Mouse (Mus musculus) hindbrain, embryonic 11.5 days (tissue): ENCODE data around the gene Ndufs8. TPM values are rescaled to one million over a fixed set of nuclear protein-coding genes. Genes with fewer than 3 reads are reported as not detected.
A peak's percentile ranks its signal among the peaks of the same experiment; 100 is the strongest.

Source experiments
- ATAC-seq: fragments of 200-750 bp; cut with Nextera tagmentation; 2 replicates; pipeline ENCODE4 v1.8.0; 2017; ENCODE audit warnings: mild to moderate bottlenecking, moderate TSS enrichment, moderate library complexity; ENCODE audit not compliant: low FRiP score
- DNase-seq: peaks from one replicate; pipeline ENCODE4 v3.0.0-alpha.2; 2015; ENCODE audit warnings: low spot score
- H3K27ac ChIP-seq: fragments of 300-500 bp; sonication (generic); 2 replicates; pipeline ENCODE4 v1.5.1; 2014; ENCODE audit warnings: mild to moderate bottlenecking, low read depth, low read length
- H3K27me3 ChIP-seq: fragments of 300-500 bp; sonication (generic); 2 replicates; pipeline ENCODE4 v1.6.1; 2014; ENCODE audit warnings: mild to moderate bottlenecking, low read length, moderate library complexity, mixed read lengths; ENCODE audit not compliant: control insufficient read depth, insufficient read depth
- H3K36me3 ChIP-seq: fragments of 300-500 bp; sonication (generic); 2 replicates; pipeline ENCODE4 v1.6.1; 2014; ENCODE audit warnings: mild to moderate bottlenecking, low read length, moderate library complexity, mixed read lengths; ENCODE audit not compliant: control insufficient read depth, insufficient read depth
- H3K4me1 ChIP-seq: fragments of 300-500 bp; sonication (generic); replicated peaks from 2 replicates; pipeline ENCODE4 v1.6.1; 2014; ENCODE audit warnings: low read length, mixed read lengths; ENCODE audit not compliant: control insufficient read depth, insufficient read depth
- H3K4me2 ChIP-seq: fragments of 300-500 bp; sonication (generic); replicated peaks from 2 replicates; pipeline ENCODE4 v1.6.1; 2014; ENCODE audit warnings: mild to moderate bottlenecking, low read depth, low read length
- H3K4me3 ChIP-seq: fragments of 300-500 bp; sonication (generic); 2 replicates; pipeline ENCODE4 v1.5.1; 2014; ENCODE audit warnings: low read depth, low read length
- H3K9ac ChIP-seq: fragments of 300-500 bp; sonication (generic); 2 replicates; pipeline ENCODE4 v1.6.1; 2014; ENCODE audit warnings: low read depth, low read length
- H3K9me3 ChIP-seq: fragments of 300-500 bp; sonication (generic); 2 replicates; pipeline ENCODE4 v1.6.1; 2016; ENCODE audit warnings: low read length; ENCODE audit not compliant: control insufficient read depth
- WGBS: fragments of 180-500 bp; shearing (Covaris S2); extraction: QIAGEN DNeasy Blood & Tissue Kit; methylation state at CpG from one replicate; pipeline ENCODE4 v1.1.7; 2014; 5-methylcytosine and 5-hydroxymethylcytosine counted together
- polyA plus RNA-seq: library from polyadenylated mRNA; unstranded; fragments of >200 nt; fragmentation: Nextera tagmentation; extraction: Ambion mirVana; gene quantifications from 2 replicates; pipeline ENCODE4 v1.2.1, GENCODE M21; 2014

The Ndufs8 gene
- polyA plus RNA-seq, 1 experiment from 2014 or later: 240 TPM

- H3K4me2 ChIP-seq: no peak overlapping the region
- no peaks in the 10 kb centered on the region for H3K4me1 ChIP-seq
- H3K27me3 ChIP-seq: no peaks in the 10 kb centered on the region
- ATAC-seq (no peak), DNase-seq (no peak)
- H3K9ac ChIP-seq: no peak overlapping the region
- H3K27ac ChIP-seq: no peak overlapping the region
- H3K36me3 ChIP-seq: no peaks in the 10 kb centered on the region
- no peaks in the 10 kb centered on the region for H3K9me3 ChIP-seq
- no peak overlapping the region for H3K4me3 ChIP-seq
These were observed 41.1 kb downstream of the Ndufs8 start for GRCm38 (mm10) chr19:3871468-3871867.

DNA sequence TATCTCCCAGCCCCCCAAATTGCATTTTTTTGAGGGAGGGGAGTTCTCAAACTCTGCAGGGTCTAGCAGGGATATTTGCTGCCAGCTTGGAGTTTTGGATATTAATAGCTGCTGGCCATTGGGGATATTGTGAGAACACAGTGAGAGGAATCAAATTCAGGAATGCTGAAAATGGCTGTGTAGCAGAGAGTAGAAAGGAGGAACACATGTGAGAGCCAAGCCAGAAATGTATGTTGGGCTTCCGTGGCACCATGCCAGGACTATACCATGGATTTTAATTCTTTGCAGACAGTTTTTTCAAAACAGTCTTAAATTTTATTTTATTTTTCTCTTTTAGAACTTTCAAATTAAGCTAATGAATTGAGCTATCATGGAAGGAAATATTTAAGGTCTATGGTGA is 44.3 kb downstream of the Ndufs8 start:
- no peaks in the 10 kb centered on the region for H3K4me1 ChIP-seq
- H3K36me3 ChIP-seq: no peaks in the 10 kb centered on the region
- H3K27me3 ChIP-seq: no peaks in the 10 kb centered on the region
- DNase-seq: no peak
- H3K9me3 ChIP-seq: no peaks in the 10 kb centered on the region
- H3K4me2 ChIP-seq: no peak overlapping the region
- H3K9ac ChIP-seq: no peak overlapping the region
- WGBS: 92% methylated on average over 1 of the region's 1 CpGs
- H3K4me3 ChIP-seq: no peak overlapping the region
- ATAC-seq: no peak
- no peak overlapping the region for H3K27ac ChIP-seq

DNA sequence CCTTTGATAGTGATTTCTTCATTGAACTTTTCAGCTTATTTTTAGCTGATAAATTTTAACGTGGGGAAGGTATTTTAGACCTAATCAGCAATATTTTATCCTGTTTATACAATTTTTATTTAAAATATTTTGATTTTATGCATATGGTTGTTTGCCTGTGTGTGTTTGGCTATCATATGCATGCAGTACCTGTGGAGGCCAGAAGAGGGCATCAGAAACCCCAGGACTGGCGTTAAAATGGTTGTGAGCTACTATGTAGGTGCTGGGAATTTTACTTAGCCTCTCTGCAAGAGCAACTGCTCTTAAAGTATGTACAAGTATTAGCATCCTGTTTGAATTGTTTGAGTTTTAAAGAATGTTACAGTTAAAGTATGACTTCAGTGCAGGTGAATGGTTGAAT is 47.6 kb downstream of the Ndufs8 start:
- no peak overlapping the region for H3K27ac ChIP-seq
- no peaks in the 10 kb centered on the region for H3K36me3 ChIP-seq
- no peaks in the 10 kb centered on the region for H3K27me3 ChIP-seq
- WGBS: 85% methylated on average over 2 of the region's 2 CpGs
- H3K4me1 ChIP-seq: no peaks in the 10 kb centered on the region
- H3K4me3 ChIP-seq: no peak overlapping the region
- no peak overlapping the region for H3K9ac ChIP-seq
- DNase-seq (peak; percentile 6), ATAC-seq (no peak)
- no peak overlapping the region for H3K4me2 ChIP-seq
- H3K9me3 ChIP-seq: no peaks in the 10 kb centered on the region

DNA sequence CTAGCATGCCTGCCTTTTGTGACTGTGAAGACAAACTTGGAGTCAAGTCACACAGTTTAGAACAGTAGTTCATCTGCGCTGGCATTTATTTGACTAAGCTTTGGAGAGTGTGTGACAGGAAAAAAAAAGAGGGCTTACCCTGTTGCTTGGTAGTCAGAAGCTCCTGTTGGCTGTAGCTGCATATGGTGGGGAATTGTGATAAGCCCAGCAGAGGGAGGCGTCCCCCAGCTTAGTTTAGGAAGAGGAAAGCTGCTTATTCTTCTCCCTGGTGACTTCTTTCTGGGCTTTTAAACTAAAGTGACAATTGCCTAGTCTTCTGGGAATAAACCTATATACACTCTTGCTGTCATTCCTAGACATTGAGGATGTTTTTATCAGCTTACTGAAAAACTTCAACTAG is 49.9 kb downstream of the Ndufs8 start:
- Histone ChIP-seq H3K27ac (no peak overlapping the region), H3K27me3 (no peaks in the 10 kb centered on the region), H3K4me2 (no peak overlapping the region), H3K36me3 (no peaks in the 10 kb centered on the region), H3K9me3 (no peaks in the 10 kb centered on the region), H3K4me3 (no peak overlapping the region), H3K9ac (no peak overlapping the region), H3K4me1 (no peaks in the 10 kb centered on the region)
- DNase-seq (no peak), ATAC-seq (no peak)
- WGBS: 88% methylated on average over 2 of the region's 2 CpGs

Other genes with a start within 250 kb of the Ndufs8 start
- gene Lrp5, start 226.2 kb downstream of the Ndufs8 start, polyA plus RNA-seq: 3.0 and 5.1 TPM in 2 replicates
- gene 1810055G02Rik, start 204.5 kb downstream of the Ndufs8 start, polyA plus RNA-seq: 39.4 and 41.8 TPM in 2 replicates
- gene Kmt5b, start 145.4 kb downstream of the Ndufs8 start, polyA plus RNA-seq: 43.9 and 52.7 TPM in 2 replicates
- 50.3 and 63.7 TPM in 2 replicates for gene Chka, start 61.0 kb downstream of the Ndufs8 start, polyA plus RNA-seq
- gene Tcirg1, start 5.6 kb downstream of the Ndufs8 start, polyA plus RNA-seq: 10.7 and 11.6 TPM in 2 replicates
- gene Aldh3b1, start 17.0 kb upstream of the Ndufs8 start, polyA plus RNA-seq: 0.59 and 1.4 TPM in 2 replicates
- gene Unc93b1, start 22.4 kb upstream of the Ndufs8 start, polyA plus RNA-seq: 5.1 and 6.4 TPM in 2 replicates
- gene Aldh3b3, start 45.9 kb upstream of the Ndufs8 start, polyA plus RNA-seq: not detected in 2 replicates
- 1.5 and 2.3 TPM in 2 replicates for gene Aldh3b2, start 59.6 kb upstream of the Ndufs8 start, polyA plus RNA-seq
- gene Acy3, start 73.8 kb upstream of the Ndufs8 start, polyA plus RNA-seq: 2.5 and 2.8 TPM in 2 replicates
- gene Tbx10, start 80.0 kb upstream of the Ndufs8 start, polyA plus RNA-seq: 0.70 and 2.3 TPM in 2 replicates
- 14.6 and 19.5 TPM in 2 replicates for gene Nudt8, start 87.8 kb upstream of the Ndufs8 start, polyA plus RNA-seq
- 1.5 and 1.6 TPM in 2 replicates for gene Gm49405, start 87.9 kb upstream of the Ndufs8 start, polyA plus RNA-seq
- gene Doc2g, start 90.5 kb upstream of the Ndufs8 start, polyA plus RNA-seq: 1.5 and 1.9 TPM in 2 replicates
- 188 and 201 TPM in 2 replicates for gene Ndufv1, start 100.0 kb upstream of the Ndufs8 start, polyA plus RNA-seq
- 343 and 348 TPM in 2 replicates for gene Gstp1, start 125.2 kb upstream of the Ndufs8 start, polyA plus RNA-seq
- 1.1 and 2.9 TPM in 2 replicates for gene Gstp2, start 133.2 kb upstream of the Ndufs8 start, polyA plus RNA-seq
- not detected in 2 replicates for gene Gstp3, start 146.8 kb upstream of the Ndufs8 start, polyA plus RNA-seq
- gene Cabp2, start 168.8 kb upstream of the Ndufs8 start, polyA plus RNA-seq: not detected in 2 replicates
- 74.4 and 84.3 TPM in 2 replicates for gene Cdk2ap2, start 184.4 kb upstream of the Ndufs8 start, polyA plus RNA-seq
- gene Pitpnm1, start 187.2 kb upstream of the Ndufs8 start, polyA plus RNA-seq: 12.2 and 15.4 TPM in 2 replicates
- gene Aip, start 213.1 kb upstream of the Ndufs8 start, polyA plus RNA-seq: 65.7 and 67.4 TPM in 2 replicates
- not detected in 2 replicates for gene Gpr152, start 227.0 kb upstream of the Ndufs8 start, polyA plus RNA-seq
- gene Cabp4, start 231.3 kb upstream of the Ndufs8 start, polyA plus RNA-seq: not detected in 2 replicates
- 119 and 123 TPM in 2 replicates for gene Coro1b, start 235.8 kb upstream of the Ndufs8 start, polyA plus RNA-seq
- 1.0 and 1.1 TPM in 2 replicates for gene Ptprcap, start 240.8 kb upstream of the Ndufs8 start, polyA plus RNA-seq